Mouse (Mus musculus) common myeloid progenitor, adult 5-6 weeks (primary cell): ENCODE measurements around the gene Thumpd3. TPM values are rescaled to one million over a fixed set of nuclear protein-coding genes. Genes with fewer than 3 reads are reported as not detected.

Source experiments
- ATAC-seq: replicated peaks from 2 replicates; pipeline ENCODE4 v1.8.0; 2016; ENCODE audit warnings: low read depth, mild to moderate bottlenecking, moderate TSS enrichment, inconsistent platforms; ENCODE audit not compliant: poor library complexity, severe bottlenecking
- total RNA-seq: library from RNA; stranded (forward); fragments of 200-1000, 187-1606 nt; gene quantifications from 2 replicates; pipeline ENCODE4 v1.2.3, GENCODE M21; 2017

Thumpd3 gene
- total RNA-seq, 1 experiment from 2014 or later: 98.8 TPM

DNA sequence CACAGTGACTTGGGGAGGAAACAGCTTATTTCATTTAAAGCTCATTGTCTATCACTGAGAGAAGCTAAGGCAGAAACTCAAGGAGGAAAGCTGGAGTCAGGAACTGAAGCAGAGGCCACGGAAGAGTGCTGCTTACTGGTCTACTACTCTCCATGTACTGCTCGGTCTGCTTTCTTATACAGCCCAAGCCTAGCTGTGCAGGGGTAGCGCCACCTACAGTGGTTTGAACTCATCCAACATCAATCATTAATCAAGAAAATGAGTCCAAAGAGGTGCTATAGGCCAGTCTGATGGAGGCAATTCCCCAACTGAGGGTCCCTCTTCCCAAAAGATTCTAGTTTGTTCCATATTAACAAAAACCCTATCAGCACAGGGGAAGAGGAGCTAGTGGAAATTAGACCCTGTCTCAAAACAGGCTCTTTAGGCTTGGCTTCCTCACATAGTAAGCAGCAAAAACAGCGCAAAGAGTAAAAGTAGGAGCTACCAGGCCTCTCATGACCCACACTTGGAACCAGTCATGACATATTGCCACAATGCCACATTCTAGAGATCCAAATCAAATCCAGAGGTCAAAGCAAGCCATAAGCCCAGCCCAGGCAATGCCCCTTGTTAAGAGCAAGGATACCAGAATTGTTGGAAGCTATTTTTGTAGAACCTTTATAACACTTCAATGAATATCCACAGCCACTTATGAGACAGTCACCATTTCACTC is 9.4 kb upstream of the Thumpd3 start:
- no peak for ATAC-seq

DNA sequence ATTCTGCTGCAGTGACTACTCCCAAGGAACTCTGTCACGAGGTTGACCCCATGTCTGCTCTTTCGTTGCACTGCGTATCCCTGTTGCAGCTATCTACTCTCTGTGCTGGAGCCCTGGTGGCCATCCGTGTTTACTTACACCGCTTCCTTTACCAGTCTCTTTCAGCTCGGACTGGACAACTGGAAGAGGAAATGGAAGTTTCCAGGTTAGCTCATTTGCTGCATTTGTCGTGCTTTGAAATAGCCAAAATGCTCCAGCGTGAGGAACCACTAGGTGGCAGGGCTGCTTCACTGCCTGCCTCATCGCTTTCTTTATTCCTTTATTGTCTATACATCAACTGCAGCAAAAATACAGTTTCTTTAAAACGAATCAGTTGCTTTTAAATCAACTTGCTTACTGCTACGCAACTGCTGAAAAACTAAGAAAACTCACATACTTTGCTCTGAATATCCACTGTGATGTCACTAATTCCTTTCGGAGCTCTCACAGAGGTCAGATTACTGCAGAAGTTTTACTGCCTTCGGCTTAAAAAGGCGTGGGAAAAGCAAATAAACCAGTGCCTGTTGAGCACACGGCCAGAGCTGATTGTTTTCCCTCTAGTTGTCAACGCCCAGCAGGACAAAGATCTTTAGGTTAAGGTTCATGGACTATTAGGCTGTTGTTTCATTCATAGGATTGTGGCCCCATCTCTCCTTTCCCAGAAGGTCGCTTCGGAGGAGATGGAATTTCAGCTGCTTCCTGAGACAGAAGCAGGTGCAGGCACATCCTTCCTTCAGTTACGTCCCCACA is 7.9 kb upstream of the Thumpd3 start:
- peak; percentile 72 for ATAC-seq

DNA sequence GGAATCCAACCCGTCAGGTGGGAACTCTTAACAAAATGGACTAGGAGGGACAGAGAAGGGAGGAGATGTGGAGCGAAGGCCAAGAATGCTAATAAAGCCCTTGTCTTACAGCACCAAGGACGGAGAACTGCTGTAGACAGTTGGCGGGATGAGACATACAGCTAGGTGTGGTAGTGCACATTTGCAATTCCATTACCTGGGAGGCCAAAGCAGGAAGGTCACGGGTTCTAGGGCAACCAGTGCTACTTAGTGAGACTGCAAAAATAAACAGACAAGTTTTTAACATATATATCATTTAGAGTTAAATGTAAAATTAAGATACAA is 7.3 kb upstream of the Thumpd3 start:
- no peak for ATAC-seq

DNA sequence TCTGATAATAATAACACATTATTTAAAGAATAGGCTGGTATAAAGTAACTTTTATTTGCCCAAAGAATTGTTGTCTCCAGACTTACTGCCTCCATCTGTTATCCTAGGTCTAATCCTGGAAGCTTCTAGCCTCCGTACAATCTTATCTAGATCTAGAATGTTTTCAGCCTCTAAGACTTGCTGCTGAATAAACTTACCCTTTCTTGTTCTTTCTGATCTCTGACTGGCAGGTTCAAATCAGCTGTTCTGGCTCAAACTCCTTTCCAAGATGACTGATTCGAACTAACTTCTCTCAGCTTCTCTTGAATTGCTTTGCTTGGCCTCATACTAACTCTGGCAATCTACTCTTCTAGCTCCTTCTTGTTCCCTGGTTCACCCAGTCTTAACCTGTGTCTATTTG is 5.7 kb upstream of the Thumpd3 start:
- no peak for ATAC-seq

DNA sequence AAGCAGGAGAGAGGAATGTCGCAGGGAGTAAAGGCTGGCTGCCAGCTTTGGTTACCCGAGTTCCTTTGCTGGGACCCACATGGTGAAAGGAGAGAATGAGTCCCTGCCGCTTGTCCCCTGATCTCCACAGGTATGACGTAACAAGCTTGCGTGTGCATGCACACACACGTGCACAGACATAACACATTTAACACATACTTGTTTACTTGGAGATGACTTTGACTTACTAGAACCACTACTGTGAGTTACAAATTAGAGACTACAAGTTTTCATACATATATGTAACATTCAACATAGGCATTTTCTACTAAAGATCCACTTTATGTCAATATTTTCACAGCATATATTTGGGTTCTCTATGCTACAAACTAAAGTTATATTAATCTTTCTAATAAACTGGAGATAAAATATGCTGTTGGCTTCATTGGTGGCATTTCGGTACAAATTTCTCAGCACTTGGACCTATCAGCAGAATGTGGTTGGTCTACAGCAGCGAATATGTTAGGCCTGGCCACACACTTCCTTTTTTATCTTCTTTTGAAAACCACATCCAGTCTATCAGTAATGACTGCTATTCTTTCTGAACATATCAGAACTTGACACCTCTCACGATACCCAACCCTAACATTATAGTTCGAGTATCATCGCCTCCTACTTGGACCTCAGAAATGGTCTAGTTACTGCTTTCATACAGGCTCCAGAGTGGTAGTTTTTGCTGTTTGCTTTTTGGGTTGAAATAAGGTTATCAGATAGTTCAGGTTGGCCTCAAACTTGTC is 4.6 kb upstream of the Thumpd3 start:
- peak; percentile 37 for ATAC-seq

DNA sequence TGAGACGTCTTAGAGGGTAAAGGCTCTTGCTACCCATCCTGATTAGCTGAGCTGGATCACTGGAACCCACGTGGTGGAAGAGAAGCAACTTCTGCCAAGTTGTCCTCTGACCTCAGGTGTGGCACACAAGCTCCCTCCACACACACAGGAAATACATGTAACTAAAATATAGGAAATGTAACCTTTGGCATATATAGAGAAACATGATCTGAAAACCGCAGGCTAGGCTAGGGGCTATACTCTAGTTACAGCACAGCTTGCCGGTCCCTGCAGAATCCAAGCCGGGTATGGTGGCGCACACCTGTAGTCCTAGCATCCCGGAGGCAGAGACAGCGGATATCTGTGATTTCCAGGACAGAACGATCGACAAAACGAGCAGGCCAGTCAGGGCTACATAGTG is 450 bp upstream of the Thumpd3 start:
- peak; percentile 4; the same call in 1 of the 2 replicates for ATAC-seq

DNA sequence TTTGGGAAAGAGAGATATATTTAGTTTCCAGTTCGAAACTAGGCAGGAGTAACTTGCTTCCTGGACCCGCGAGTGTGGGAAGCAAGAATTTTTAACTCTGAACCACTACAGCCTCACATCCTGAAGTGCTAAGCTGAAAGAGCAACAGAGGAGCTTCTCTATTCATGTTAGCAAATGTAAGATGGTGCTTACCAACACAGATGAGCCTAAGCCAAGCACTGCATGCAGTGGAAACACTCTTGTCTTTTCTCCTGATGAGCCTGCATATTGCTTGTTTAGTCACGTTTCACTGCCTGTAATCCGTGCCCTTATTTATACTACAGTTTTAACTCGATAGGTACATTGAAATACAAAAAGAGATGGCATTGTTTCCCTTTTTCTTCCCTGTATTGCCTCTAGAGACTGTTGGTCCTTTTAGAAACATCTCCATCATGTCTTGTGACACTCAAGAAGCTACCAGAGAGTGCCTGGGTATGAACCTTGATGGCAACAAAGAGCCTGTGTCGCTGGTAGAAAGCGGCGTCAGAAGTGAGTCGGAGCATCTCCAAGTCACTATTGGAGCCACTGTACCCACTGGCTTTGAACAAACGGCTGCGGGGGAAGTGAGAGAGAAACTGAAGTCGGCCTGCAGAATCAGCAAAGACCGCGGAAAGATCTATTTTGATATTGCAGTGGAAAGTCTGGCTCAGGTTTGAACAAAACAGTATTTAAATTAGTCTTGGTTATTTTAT is 1.2 kb downstream of the Thumpd3 start:
- ATAC-seq: no peak

DNA sequence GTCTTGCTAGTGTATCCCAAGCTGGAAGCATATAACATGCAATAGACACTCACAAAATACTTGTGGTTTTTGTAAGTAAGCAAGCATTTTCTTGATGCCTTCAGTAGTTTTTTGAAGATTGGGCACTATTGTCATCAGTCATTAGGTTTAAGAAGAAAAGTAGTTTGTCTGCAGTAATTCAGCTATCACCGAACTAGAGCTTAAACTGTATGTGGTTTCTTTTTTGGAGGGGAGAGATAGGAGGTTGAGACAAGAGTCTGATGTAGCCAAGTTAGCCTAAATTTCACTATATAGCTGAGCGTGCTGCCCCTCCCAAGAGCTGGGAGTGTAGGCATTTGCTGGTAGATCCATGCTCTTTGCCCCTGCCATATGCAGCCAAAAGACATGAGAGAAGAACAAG is 2.3 kb downstream of the Thumpd3 start:
- no peak for ATAC-seq

DNA sequence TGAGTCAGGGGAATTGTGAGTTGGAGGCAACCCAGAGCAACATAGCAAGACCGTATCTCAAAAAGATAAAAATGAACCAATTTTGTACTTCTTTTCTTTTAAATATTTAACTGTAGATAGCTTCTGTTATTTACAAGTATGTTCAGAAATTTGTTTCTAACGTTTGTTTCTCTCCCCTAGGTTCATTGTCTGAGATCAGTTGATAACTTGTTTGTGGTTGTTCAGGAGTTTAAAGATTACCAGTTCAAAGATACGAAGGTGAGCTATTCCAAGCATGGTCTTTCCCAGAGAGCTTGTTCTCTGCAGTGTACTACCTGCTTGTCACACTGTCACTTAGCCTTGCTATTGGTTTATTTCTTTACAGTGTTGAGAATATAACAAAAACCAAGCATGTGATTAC is 3.1 kb downstream of the Thumpd3 start:
- no peak for ATAC-seq

DNA sequence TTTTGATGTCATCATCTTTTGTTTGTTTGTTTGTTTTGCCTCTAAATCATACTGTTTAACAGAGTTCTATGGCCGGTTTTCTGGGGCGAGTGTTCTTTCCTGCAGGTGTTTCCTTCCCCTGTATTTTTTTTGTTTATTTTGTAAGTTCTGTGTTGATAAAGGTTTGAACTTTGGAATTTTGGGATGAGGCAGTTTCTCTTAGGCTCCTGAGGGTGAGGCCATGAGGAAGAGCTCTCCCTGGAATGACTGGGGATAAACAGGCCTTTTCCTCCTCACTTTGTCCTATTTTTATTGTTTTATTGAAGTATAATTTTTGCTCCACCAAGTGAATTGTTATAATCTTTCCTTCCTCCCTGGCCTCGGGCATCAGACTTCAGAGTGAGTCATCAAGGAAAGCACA is 6.9 kb downstream of the Thumpd3 start:
- no peak for ATAC-seq

DNA sequence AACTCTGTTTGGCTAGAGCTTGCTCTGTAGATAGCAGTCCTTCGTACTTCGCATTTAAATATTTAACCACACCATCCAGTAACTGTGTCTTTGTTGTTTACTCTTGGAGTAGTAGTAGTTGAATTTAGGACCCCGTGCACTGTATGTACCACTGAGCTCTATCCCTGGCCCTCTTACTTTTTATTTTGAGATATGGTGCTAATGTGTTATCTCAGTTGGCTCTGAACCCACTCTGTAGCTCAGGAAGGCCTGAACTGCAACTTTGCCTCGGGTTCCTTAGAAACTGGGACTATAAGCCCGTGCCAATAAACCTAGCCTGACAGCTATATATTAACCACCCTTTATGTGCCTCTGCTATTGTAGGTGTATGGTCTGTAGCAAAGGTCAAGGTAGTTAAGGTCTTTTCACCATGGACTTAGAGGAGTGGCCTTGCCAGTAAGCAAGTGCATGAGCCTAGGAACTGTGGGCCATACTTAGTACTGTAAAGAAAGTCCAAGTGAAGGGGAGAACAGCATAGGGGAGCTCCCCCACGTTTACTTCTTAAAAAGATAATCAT is 8.6 kb downstream of the Thumpd3 start:
- no peak for ATAC-seq

DNA sequence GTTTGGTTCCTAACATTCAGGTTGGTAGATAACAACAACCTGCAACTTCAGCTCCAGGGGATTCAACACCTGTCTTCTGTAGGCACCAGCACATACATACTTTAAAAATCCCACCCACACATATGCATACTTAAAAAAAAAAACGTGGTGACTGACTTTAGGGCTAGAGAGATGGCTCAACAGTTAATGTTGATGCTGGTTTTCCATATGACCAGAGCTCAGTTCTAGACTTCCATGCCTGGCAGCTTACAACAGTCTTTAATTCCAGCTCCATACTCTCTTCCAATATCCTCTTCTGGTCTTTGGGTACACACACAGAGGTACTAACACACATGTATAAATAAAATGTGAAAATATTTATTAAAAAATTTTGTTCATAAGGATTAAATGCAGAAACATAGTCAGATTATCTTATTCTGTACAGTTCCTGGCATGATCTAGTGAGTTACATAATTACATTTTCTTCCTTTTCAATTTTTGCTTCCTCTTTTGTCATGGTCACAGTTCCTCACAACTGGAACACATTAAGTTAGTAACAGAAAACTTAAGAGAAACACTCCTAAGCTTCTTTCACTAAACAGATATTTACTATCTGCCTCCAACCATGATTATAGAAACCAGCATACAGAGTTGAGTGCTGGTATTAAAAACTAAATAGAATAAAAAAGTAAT is 15.0 kb downstream of the Thumpd3 start:
- no peak for ATAC-seq

DNA sequence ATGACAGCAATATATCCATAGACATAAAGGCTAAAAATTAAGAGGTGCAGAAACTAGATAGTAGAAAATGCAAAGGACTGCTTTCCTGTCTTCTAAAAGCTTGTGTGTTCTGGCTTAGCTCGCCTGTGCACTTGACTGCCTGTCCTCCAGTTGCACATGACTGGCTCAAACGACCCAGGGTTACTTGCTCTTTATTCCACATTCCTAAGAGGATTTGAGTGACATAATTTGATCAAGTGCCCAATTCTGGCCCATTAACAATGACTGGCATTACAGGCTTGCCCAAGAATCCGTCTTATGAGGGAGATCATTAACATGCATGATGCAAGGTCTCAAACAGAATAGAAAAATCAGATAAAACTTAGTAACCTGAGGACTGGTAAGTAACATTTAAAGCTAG is 16.2 kb downstream of the Thumpd3 start:
- ATAC-seq: no peak

DNA sequence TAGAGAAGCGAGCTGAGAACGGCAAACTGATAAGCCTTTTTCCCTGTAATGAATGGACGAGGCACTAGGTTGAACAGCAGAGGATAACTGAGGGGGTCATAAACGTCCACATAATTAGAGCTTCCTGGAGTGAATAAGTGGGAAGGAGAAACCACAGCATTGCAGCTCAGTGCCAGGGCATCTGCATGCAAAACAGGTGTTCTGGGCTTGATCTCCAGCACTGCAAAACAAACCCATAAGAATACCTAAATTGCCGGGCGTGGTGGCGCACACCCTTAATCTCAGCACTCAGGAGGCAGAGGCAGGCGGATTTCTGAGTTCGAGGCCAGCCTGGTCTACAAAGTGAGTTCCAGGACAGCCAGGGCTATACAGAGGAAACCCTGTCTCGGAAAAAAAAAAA is 17.3 kb downstream of the Thumpd3 start:
- no peak for ATAC-seq

DNA sequence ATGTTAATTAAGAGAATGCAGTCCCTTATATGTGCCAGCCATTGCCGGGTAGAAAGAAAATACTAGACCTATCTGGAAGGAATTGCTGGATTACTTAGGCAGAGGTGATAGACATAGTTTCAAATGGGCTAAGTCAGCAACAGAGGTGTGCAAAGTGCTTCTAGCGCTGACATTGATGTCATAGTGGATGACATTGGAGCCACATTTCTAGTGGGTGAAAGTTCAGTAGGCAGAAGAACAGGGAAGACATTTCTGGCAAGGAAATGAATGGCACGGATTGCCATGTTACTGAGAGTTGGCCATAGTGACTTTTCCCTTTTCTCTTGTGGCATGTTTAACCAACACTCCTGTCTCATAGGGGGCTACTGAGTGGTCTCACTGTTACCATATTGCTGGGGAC is 19.2 kb downstream of the Thumpd3 start:
- no peak for ATAC-seq

DNA sequence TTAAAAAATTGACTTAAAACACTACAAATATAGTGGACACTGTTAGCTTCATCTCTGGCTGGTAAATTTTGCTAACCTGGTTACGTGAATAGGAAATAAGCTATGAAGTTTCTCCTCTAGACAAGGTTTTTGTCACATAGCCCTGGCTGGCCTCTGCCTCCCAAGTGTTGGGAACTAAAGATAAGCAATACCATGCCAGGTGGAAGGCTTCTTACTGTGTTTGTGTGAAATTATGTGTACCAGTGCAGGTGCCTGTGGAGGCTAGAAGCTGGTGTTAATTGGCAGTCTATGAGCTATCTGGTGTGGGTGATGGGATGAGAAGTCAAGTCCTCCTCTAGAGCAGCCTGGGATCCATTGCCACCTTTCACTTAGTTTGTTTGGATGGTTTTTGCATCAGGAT is 23.1 kb downstream of the Thumpd3 start:
- ATAC-seq: no peak

DNA sequence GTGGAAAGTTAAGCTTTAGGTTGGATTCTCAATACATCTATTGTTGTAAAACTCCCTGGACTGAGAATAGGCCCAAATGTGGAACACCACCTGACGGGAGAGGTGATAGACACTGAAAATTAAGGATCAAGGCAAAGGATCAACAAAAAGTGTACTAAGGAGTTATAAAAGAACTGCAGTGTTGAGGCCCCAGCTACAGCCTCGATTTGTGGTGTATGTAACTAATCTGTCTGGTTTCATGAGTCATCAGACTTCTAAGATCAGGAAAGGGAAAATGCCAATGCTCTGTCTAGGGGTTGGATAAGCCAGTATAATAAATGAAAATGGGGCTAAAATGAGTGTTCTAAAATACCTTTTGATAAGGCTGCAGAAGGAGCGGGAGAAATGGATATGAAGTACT is 29.2 kb downstream of the Thumpd3 start:
- no peak for ATAC-seq

DNA sequence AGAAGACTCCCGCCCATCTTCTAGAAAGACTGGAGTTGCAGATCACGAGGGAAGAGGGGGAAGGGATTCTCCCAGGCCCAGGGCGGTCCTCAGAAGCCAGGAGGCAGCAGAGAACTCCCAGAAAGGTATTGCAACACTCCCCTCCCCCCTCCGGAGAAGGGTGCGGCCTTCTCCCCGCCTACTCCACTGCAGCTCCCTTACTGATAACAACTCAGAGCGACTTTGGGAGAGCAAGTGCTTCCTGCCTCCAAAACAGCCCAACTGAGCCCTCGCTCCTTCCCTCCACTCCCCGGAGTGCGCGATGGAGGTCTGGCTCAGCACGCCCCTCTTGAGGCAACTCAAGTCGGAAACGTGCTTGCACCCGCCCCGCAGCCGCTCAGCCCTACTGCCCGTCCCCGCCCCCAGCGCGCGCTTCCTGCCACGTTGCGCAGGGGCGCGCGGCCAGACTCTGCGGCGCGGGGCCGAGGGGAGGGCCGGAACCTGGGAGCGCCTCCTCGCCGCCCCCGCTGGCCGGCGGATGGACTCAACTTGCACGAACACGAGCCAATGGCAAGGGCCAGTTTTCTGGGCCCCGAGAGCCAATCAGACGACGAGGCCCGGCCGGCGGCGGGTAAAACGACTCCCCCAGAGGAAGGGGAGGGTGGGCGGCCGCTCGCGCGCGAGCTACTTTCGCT is 30.1 kb downstream of the Thumpd3 start:
- ATAC-seq: peak; percentile 51
